ENCODE assay signal across 8 mouse cellular contexts in the genomic region with DNA sequence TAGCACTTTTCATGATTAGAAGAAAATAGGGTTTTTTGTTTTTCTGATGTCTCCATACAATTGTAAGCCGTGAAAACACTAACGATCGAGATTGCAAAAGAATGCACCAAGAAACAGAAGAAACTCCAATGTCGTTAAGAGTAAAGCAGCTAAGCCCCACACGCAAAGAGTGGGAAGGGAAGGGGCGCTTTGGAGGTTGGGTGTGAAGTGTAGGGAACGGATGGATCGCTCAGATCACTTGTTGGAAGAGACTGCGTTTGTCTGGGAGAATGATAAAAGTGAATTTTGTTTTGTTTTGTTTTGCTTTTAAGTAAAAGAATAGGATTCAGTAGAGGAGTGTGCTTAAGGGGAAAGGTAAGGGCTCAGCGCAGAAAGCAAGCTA. TPM values are rescaled to one million over a fixed set of nuclear protein-coding genes. Genes with fewer than 3 reads are reported as not detected.
DNase-seq lines count a peak whose midpoint lies in the region; TF ChIP-seq lines count a peak whose summit lies in the region.
"Had no signal": no experiment of that assay in that cellular context is flagged by ENCODE, and none has a peak within 500 bp of the region (broad histone marks: within the 10 kb centered on the region; RNA-seq: fewer than 3 reads in every experiment).

No protein-coding gene starts in this region.

- no peaks in the 10 kb centered on the region for H3K36me3 ChIP-seq in liver, adult 2 months (ENCODE audit: control insufficient read depth, insufficient read depth, low read length)
- no peaks in the 10 kb centered on the region for H3K36me3 ChIP-seq in forebrain, embryonic 10.5 days (replicated peaks)
- peaks cover 36% of the 10 kb centered on the region for H3K36me3 ChIP-seq in limb, embryonic 10.5 days

- H3K9ac ChIP-seq in liver, adult 2 months (ENCODE audit: low read depth, low read length): no peak overlapping the region

- H3K79me2 ChIP-seq in liver, adult 2 months (ENCODE audit: control insufficient read depth, insufficient read depth, low read length): no peaks in the 10 kb centered on the region

- peaks cover 4% of the 10 kb centered on the region; the same call in 1 of the 2 replicates for H3K4me1 ChIP-seq in liver, adult 2 months (ENCODE audit: control insufficient read depth, insufficient read depth, low read length)
- peaks cover 39% of the 10 kb centered on the region for H3K4me1 ChIP-seq in forebrain, embryonic 10.5 days
- peaks cover 30% of the 10 kb centered on the region for H3K4me1 ChIP-seq in limb, embryonic 10.5 days
- H3K4me1 ChIP-seq in olfactory bulb, adult 2 months (ENCODE audit: control insufficient read depth, insufficient read depth, low read length): peaks cover 9% of the 10 kb centered on the region

- TF ChIP-seq POLR2A in liver, adult 2 months (IDR thresholded peaks at IDR 0.05; ENCODE audit: extremely low read depth, insufficient read depth, low read length): no peak
- TF ChIP-seq POLR2A in olfactory bulb, adult 2 months (IDR thresholded peaks at IDR 0.05; ENCODE audit: insufficient read depth, low read depth, low read length): no peak

- DNase-seq in liver, adult 2 months (ENCODE audit: extremely low read depth, low read depth, low spot score): no peak
- no peak for DNase-seq in liver
- DNase-seq in forebrain, embryonic 10.5 days (ENCODE audit: extremely low spot score, low spot score): no peak
- DNase-seq in limb, embryonic 10.5 days (ENCODE audit: low spot score): no peak
- DNase-seq in right cerebral cortex, postnatal 36 days (ENCODE audit: low spot score in 2 of 2): no peak
- no peak for DNase-seq in gastrocnemius, postnatal 36 days

- TF ChIP-seq CTCF in liver, adult 2 months (IDR thresholded peaks at IDR 0.05; ENCODE audit: low read depth, low read length): no peak
- TF ChIP-seq CTCF in olfactory bulb, adult 2 months (IDR thresholded peaks at IDR 0.05; ENCODE audit: insufficient read depth, low read depth, low read length): no peak

- peaks cover 10% of the 10 kb centered on the region; the same call in 1 of the 2 replicates for H3K27me3 ChIP-seq in liver, adult 2 months (ENCODE audit: control insufficient read depth, insufficient read depth, low read length)
- peaks cover 71% of the 10 kb centered on the region for H3K27me3 ChIP-seq in forebrain, embryonic 10.5 days (ENCODE audit: poor library complexity, severe bottlenecking)
- no peaks in the 10 kb centered on the region for H3K27me3 ChIP-seq in limb, embryonic 10.5 days (ENCODE audit: low read depth, poor library complexity, severe bottlenecking)

- H3K4me3 ChIP-seq in liver, adult 2 months (ENCODE audit: insufficient read depth, low read depth, low read length): peak overlapping the region; percentile 46; the same call in 1 of the 2 replicates
- peak overlapping the region; percentile 68 for H3K4me3 ChIP-seq in forebrain, embryonic 10.5 days
- peak overlapping the region; percentile 74 for H3K4me3 ChIP-seq in limb, embryonic 10.5 days
- H3K4me3 ChIP-seq in olfactory bulb, adult 2 months (ENCODE audit: insufficient read depth, low read depth, low read length): peak overlapping the region; percentile 55

- 19% methylated on average over 10 of the region's 10 CpGs for WGBS in liver, adult 2 months
- WGBS in forebrain, embryonic 10.5 days: 4% methylated on average over 10 of the region's 10 CpGs
- 2% methylated on average over 10 of the region's 10 CpGs for WGBS in limb, embryonic 10.5 days
- WGBS in olfactory bulb, adult 2 months: 23% methylated on average over 10 of the region's 10 CpGs

- H3K27ac ChIP-seq in liver, adult 2 months (replicated peaks; ENCODE audit: insufficient read depth, low read depth, low read length): no peak overlapping the region
- peak overlapping the region; percentile 78 for H3K27ac ChIP-seq in forebrain, embryonic 10.5 days
- peak overlapping the region; percentile 94 for H3K27ac ChIP-seq in limb, embryonic 10.5 days
- 0 out of 2 replicates have a peak overlapping the region, but pooled peaks have one; percentile 27 for H3K27ac ChIP-seq in olfactory bulb, adult 2 months (ENCODE audit: insufficient read depth, low read depth, low read length)

- intact Hi-C loops in gastrocnemius, postnatal 36 days (cut with DNase I): loop anchor here (10.0 kb wide), 1 partner anchor 91 kb away; no protein-coding TSS in a partner anchor

- H3K9me3 ChIP-seq in forebrain, embryonic 10.5 days: peaks cover 14% of the 10 kb centered on the region
- no peaks in the 10 kb centered on the region for H3K9me3 ChIP-seq in limb, embryonic 10.5 days (replicated peaks)

RNA-seq across cellular contexts. Expression of gene Frzb, which starts 1.5 kb away (rescaled TPM):
- 0.74 and 1.6 TPM in 2 replicates for total RNA-seq in liver, adult 2 months (2014; rRNA removed)
- 0.75 and 1.0 TPM in 2 replicates for polyA plus RNA-seq in liver, adult 2 months (2012; rRNA removed)
- polyA plus RNA-seq in forebrain, embryonic 10.5 days (2016; fragmentation: Nextera tagmentation; extraction: Ambion mirVana): 17.0 and 19.6 TPM in 2 replicates
- 87.4 and 111 TPM in 2 replicates for polyA plus RNA-seq in limb, embryonic 10.5 days (2016; fragmentation: Nextera tagmentation; extraction: Ambion mirVana)
- not detected in 2 replicates for polyA plus RNA-seq in olfactory bulb, adult 2 months (2012; ENCODE audit: insufficient read depth, insufficient read length, low replicate concordance, missing spikeins)
- total RNA-seq in gastrocnemius, postnatal 36 days (2021): 10 to 100 TPM; 17.2 to 19.8 TPM
- total RNA-seq: neutrophil, adult 5-6 weeks had no signal
